Comparison of ENCODE assay signal across 7 mouse cellular contexts in the genomic region with DNA sequence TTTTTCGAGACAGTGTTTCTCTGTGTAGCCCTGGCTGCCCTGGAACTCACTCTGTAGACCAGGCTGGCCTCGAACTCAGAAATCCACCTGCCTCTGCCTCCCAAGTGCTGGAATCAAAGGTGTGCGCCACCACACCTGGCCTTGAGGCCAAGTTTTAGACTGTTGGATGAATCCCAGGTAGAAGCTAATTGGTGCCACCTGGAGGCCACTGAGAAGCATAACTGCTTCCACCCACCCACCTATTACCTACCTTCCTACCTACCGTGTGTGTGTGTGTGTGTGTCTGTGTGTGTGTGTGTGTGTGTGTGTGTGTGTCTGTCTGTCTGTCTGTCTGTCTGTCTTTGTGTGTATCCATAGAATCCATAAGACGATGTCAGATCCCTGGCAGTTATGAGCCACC. TPM values are rescaled to one million over a fixed set of nuclear protein-coding genes. Genes with fewer than 3 reads are reported as not detected.
A peak's percentile ranks its signal among the peaks of the same experiment; 100 is the strongest.
DNase-seq lines count a peak whose midpoint lies in the region; ATAC-seq and TF ChIP-seq lines count a peak whose summit lies in the region.
"Not testable (repeated sequence)": the region's sequence is repeated elsewhere in the genome, so short reads cannot be mapped to it uniquely, and the experiment has no call there.

No protein-coding gene starts in this region.

- 85% methylated on average over 5 of the region's 5 CpGs for WGBS in bone marrow, adult 2 months
- 94% methylated on average over 5 of the region's 5 CpGs for WGBS in heart, embryonic 12.5 days
- WGBS in midbrain, embryonic 11.5 days = 95% methylated on average over 5 of the region's 5 CpGs
- 91% methylated on average over 5 of the region's 5 CpGs for WGBS in stomach, postnatal 0 days

- not testable (repeated sequence) for ATAC-seq in heart, embryonic 12.5 days (ENCODE audit: insufficient number of reproducible peaks, low FRiP score); midbrain, embryonic 11.5 days (ENCODE audit: low FRiP score); stomach, postnatal 0 days (ENCODE audit: low FRiP score, low TSS enrichment)

- H3K27me3 ChIP-seq in heart, embryonic 12.5 days (replicated peaks); midbrain, embryonic 11.5 days (ENCODE audit: control insufficient read depth, insufficient read depth, low read length); stomach, postnatal 0 days (ENCODE audit: control insufficient read depth, insufficient read depth, low read length): not testable (repeated sequence)

- peaks cover 50% of the 10 kb centered on the region for H3K36me3 ChIP-seq in heart, embryonic 12.5 days
- not testable (repeated sequence) for H3K36me3 ChIP-seq in midbrain, embryonic 11.5 days (ENCODE audit: control insufficient read depth, insufficient read depth, low read length); stomach, postnatal 0 days (ENCODE audit: control insufficient read depth, insufficient read depth, low read length)

- DNase-seq in ES-CJ7 (ENCODE audit: low read depth, low spot score) = peak; percentile 63
- DNase-seq in cerebellum, postnatal 14 days = peak; percentile 22 to 31
- DNase-seq in layer of hippocampus, adult 2 months (ENCODE audit: low spot score in 2 of 2) = not testable (repeated sequence)
- peak; percentile 56 for DNase-seq in midbrain, embryonic 11.5 days (ENCODE audit: low spot score, missing footprints)
- DNase-seq in stomach, postnatal 0 days (ENCODE audit: low spot score) = peak; percentile 41

- not testable (repeated sequence) for H3K4me3 ChIP-seq in bone marrow, adult 2 months (replicated peaks; ENCODE audit: control insufficient read depth, low read depth, low read length); heart, embryonic 12.5 days; layer of hippocampus, adult 2 months; midbrain, embryonic 11.5 days (ENCODE audit: low read depth, low read length); stomach, postnatal 0 days (ENCODE audit: low read depth, low read length)

- not testable (repeated sequence) for H3K9me3 ChIP-seq in heart, embryonic 12.5 days (replicated peaks); midbrain, embryonic 11.5 days (ENCODE audit: control insufficient read depth, low read length); stomach, postnatal 0 days (ENCODE audit: control insufficient read depth, low read length)

- H3K4me2 ChIP-seq in heart, embryonic 12.5 days; midbrain, embryonic 11.5 days; stomach, postnatal 0 days (replicated peaks; ENCODE audit: low read depth): not testable (repeated sequence)

- not testable (repeated sequence) for TF ChIP-seq EP300 in stomach, postnatal 0 days (optimal IDR thresholded peaks at IDR 0.05)

- TF ChIP-seq CTCF in bone marrow, adult 2 months (IDR thresholded peaks at IDR 0.05; ENCODE audit: control insufficient read depth, insufficient read depth, low read length) = peak; percentile 45
- TF ChIP-seq CTCF in layer of hippocampus, adult 2 months (conservative IDR thresholded peaks at IDR 0.05) = peak; percentile 53
- peak; percentile 65 for TF ChIP-seq CTCF in stomach, postnatal 0 days (IDR thresholded peaks at IDR 0.05; ENCODE audit: low read depth)

- H3K27ac ChIP-seq in bone marrow, adult 2 months (ENCODE audit: control insufficient read depth, insufficient read depth, low read depth, low read length, poor library complexity); layer of hippocampus, adult 2 months; midbrain, embryonic 11.5 days (ENCODE audit: low read depth, low read length); stomach, postnatal 0 days (replicated peaks): not testable (repeated sequence)
- H3K27ac ChIP-seq in heart, embryonic 12.5 days (ENCODE audit: poor library complexity, severe bottlenecking) = peak overlapping the region; percentile 83; the same call in 1 of the 2 replicates

- not testable (repeated sequence) for H3K9ac ChIP-seq in heart, embryonic 12.5 days; midbrain, embryonic 11.5 days (ENCODE audit: low read length); stomach, postnatal 0 days (ENCODE audit: low read length)

- not testable (repeated sequence) for H3K4me1 ChIP-seq in bone marrow, adult 2 months (ENCODE audit: control insufficient read depth, insufficient read depth, low read length); midbrain, embryonic 11.5 days (ENCODE audit: control insufficient read depth, insufficient read depth, low read length); stomach, postnatal 0 days (replicated peaks; ENCODE audit: control insufficient read depth, insufficient read depth)
- H3K4me1 ChIP-seq in heart, embryonic 12.5 days (replicated peaks) = peaks cover 24% of the 10 kb centered on the region

- TF ChIP-seq POLR2A in bone marrow, adult 2 months (IDR thresholded peaks at IDR 0.05; ENCODE audit: borderline replicate concordance, control insufficient read depth, low read depth, low read length) = not testable (repeated sequence)

RNA-seq across cellular contexts. Expression of a gene that starts 47.7 kb away (rescaled TPM):
- 17.7 and 30.3 TPM in 2 replicates for polyA plus RNA-seq in bone marrow, adult 2 months (2011; ENCODE audit: insufficient read depth, insufficient read length, low replicate concordance, missing spikeins)
- polyA plus RNA-seq in heart, embryonic 12.5 days (2016; fragmentation: Nextera tagmentation; extraction: Ambion mirVana) = 25.8 and 27.8 TPM in 2 replicates
- 10 to 100 TPM; 36.5 to 38.6 TPM for total RNA-seq in layer of hippocampus, adult 2 months (2021)
- 28.7 and 33.0 TPM in 2 replicates for polyA plus RNA-seq in midbrain, embryonic 11.5 days (2014; fragmentation: Nextera tagmentation; extraction: Ambion mirVana)
- 7.7 and 8.4 TPM in 2 replicates for polyA plus RNA-seq in stomach, postnatal 0 days (2015; fragmentation: Nextera tagmentation; extraction: Ambion mirVana)

RNA-seq across cellular contexts. Expression of a gene that starts 58.4 kb away (rescaled TPM):
- polyA plus RNA-seq in bone marrow, adult 2 months (2011; ENCODE audit: insufficient read depth, insufficient read length, low replicate concordance, missing spikeins) = 1.8 and 4.4 TPM in 2 replicates
- 5.5 and 6.3 TPM in 2 replicates for polyA plus RNA-seq in heart, embryonic 12.5 days (2016; fragmentation: Nextera tagmentation; extraction: Ambion mirVana)
- 10 to 100 TPM; 17.9 to 19.9 TPM for total RNA-seq in layer of hippocampus, adult 2 months (2021)
- 3.0 and 4.7 TPM in 2 replicates for polyA plus RNA-seq in midbrain, embryonic 11.5 days (2014; fragmentation: Nextera tagmentation; extraction: Ambion mirVana)
- 3.7 and 3.9 TPM in 2 replicates for polyA plus RNA-seq in stomach, postnatal 0 days (2015; fragmentation: Nextera tagmentation; extraction: Ambion mirVana)

RNA-seq across cellular contexts. Expression of a gene that starts 58.5 kb away (rescaled TPM):
- 10.9 and 17.9 TPM in 2 replicates for polyA plus RNA-seq in bone marrow, adult 2 months (2011; ENCODE audit: insufficient read depth, insufficient read length, low replicate concordance, missing spikeins)
- 7.7 and 8.1 TPM in 2 replicates for polyA plus RNA-seq in heart, embryonic 12.5 days (2016; fragmentation: Nextera tagmentation; extraction: Ambion mirVana)
- total RNA-seq in layer of hippocampus, adult 2 months (2021) = 10 to 100 TPM; 47.8 to 49.5 TPM
- 8.3 and 8.5 TPM in 2 replicates for polyA plus RNA-seq in midbrain, embryonic 11.5 days (2014; fragmentation: Nextera tagmentation; extraction: Ambion mirVana)
- 5.2 and 5.4 TPM in 2 replicates for polyA plus RNA-seq in stomach, postnatal 0 days (2015; fragmentation: Nextera tagmentation; extraction: Ambion mirVana)
